Mouse (Mus musculus) T-helper 17 cell (primary cell): Measurements from ENCODE around the gene Dusp9.

ENCODE experiments used
- in situ Hi-C, 2 experiments: fragments of 300-600 bp; cut with MboI, MseI; formaldehyde crosslinking; loops; 1 replicate in 1 of 2; 2 replicates in 1 of 2; pipeline ENCODE4 v1.15.1; 2025; ENCODE audit warnings: high pct_unique_total_duplicates in 2 of 2

Gene Dusp9

GRCm38 (mm10) chrX:73660284-73660665 is 21.1 kb downstream of the Dusp9 start:
- in situ Hi-C loops: loop anchor here in 1 of 2 experiments (25.0 kb wide), 1 partner anchor 648 kb away; no protein-coding TSS in a partner anchor

GRCm38 (mm10) chrX:73663143-73663542 is 23.9 kb downstream of the Dusp9 start:
- in situ Hi-C loops: loop anchor here in 1 of 2 experiments (25.0 kb wide), 1 partner anchor 651 kb away; no protein-coding TSS in a partner anchor

- in situ Hi-C loops: loop anchor here in 1 of 2 experiments (25.0 kb wide), 1 partner anchor 660 kb away; no protein-coding TSS in a partner anchor
These were observed 32.8 kb downstream of the Dusp9 start for GRCm38 (mm10) chrX:73672031-73672431.

- in situ Hi-C loops: loop anchor here in 1 of 2 experiments (25.0 kb wide), 1 partner anchor 661 kb away; no protein-coding TSS in a partner anchor
These were observed 33.8 kb downstream of the Dusp9 start, which contains the start of gene Slc6a8 for GRCm38 (mm10) chrX:73672879-73673618. TSS of gene Slc6a8 (plus strand) at chrX:73673150.

- in situ Hi-C loops: loop anchor here in 1 of 2 experiments (25.0 kb wide), 1 partner anchor 661 kb away; no protein-coding TSS in a partner anchor
These were observed 34.4 kb downstream of the Dusp9 start for GRCm38 (mm10) chrX:73673619-73673967.

GRCm38 (mm10) chrX:73673968-73674661 is 34.9 kb downstream of the Dusp9 start:
- in situ Hi-C loops: loop anchor here in 1 of 2 experiments (25.0 kb wide), 1 partner anchor 662 kb away; no protein-coding TSS in a partner anchor

GRCm38 (mm10) chrX:73675231-73675630 is 36.0 kb downstream of the Dusp9 start:
- in situ Hi-C loops: no loop called here

GRCm38 (mm10) chrX:73676668-73677067 is 37.4 kb downstream of the Dusp9 start:
- in situ Hi-C loops: no loop called here

- in situ Hi-C loops: no loop called here
These were observed 44.9 kb downstream of the Dusp9 start for GRCm38 (mm10) chrX:73684156-73684555.

- in situ Hi-C loops: no loop called here
These were observed 45.8 kb downstream of the Dusp9 start for GRCm38 (mm10) chrX:73684978-73685377.

- in situ Hi-C loops: no loop called here
These were observed 46.4 kb downstream of the Dusp9 start for GRCm38 (mm10) chrX:73685629-73686028.

- in situ Hi-C loops: loop anchor here in 1 of 2 experiments (10.0 kb wide), 1 partner anchor 1434 kb away; no protein-coding TSS in a partner anchor
These were observed 51.9 kb downstream of the Dusp9 start for GRCm38 (mm10) chrX:73690917-73691629.
